Mouse (Mus musculus): ENCODE measurements around the gene Fam189a1. TPM values are rescaled to one million over a fixed set of nuclear protein-coding genes. Genes with fewer than 3 reads are reported as not detected.

The Fam189a1 gene
- polyA plus RNA-seq, 1 experiment from 2014 or later = 2.4 TPM

DNA sequence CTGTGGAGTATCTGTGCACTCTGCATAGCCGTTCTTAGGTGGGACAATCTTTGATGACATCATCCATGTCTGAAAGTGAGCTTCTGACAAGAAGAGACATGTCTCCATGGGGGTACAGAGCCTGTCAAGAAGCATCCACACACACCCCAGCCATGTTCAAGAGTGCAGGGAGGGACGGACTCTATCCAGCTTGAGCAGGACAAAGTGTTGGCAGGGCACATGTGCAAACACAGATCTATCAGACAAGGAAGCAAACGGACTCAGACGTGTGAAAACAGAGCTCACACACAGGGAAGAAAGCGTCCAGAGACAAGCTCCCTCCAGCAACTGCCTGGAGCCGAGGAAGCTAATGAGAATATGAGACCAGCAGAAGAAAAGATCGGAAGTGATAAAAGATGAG, 239.7 kb downstream of the Fam189a1 start:
- Histone ChIP-seq H3K4me3 (no peak overlapping the region), H3K9me3 (no peaks in the 10 kb centered on the region; the same call in 1 of the 2 replicates), H3K27ac (no peak overlapping the region), H3K4me1 (replicated peaks) (peaks cover 2% of the 10 kb centered on the region; the same call in 1 of the 2 replicates), H3K36me3 (no peaks in the 10 kb centered on the region), H3K27me3 (ENCODE audit: insufficient read depth, poor library complexity, severe bottlenecking) (no peaks in the 10 kb centered on the region)
- DNase-seq (ENCODE audit: low spot score) = no peak
- WGBS = 70% methylated on average over 7 of the region's 7 CpGs

DNA sequence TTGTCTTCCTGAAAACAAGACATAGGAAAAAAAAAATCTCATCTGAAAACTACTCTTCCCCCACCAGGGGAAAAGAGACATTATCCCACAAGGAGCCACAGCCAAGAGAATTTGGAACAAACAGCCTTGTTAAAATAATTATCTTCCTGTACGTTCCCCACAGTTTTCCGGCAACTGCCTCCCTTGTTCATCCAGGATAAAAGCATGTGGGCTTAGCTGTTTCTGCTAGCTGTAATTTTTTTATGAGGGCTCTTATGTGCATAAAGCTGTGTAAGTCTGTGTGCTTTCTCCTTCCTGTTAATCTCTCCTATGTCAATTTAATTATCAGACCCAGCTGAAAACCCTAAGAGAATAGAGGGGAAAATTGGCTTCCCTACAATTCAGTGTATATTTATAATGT, 241.2 kb downstream of the Fam189a1 start:
- H3K9me3 ChIP-seq = no peaks in the 10 kb centered on the region; the same call in 1 of the 2 replicates
- H3K27me3 ChIP-seq (ENCODE audit: insufficient read depth, poor library complexity, severe bottlenecking) = no peaks in the 10 kb centered on the region
- no peaks in the 10 kb centered on the region for H3K36me3 ChIP-seq
- no peak overlapping the region for H3K27ac ChIP-seq
- DNase-seq (ENCODE audit: low spot score) = no peak
- 89% methylated on average over 2 of the region's 2 CpGs for WGBS
- no peaks in the 10 kb centered on the region for H3K4me1 ChIP-seq (replicated peaks)
- no peak overlapping the region for H3K4me3 ChIP-seq

DNA sequence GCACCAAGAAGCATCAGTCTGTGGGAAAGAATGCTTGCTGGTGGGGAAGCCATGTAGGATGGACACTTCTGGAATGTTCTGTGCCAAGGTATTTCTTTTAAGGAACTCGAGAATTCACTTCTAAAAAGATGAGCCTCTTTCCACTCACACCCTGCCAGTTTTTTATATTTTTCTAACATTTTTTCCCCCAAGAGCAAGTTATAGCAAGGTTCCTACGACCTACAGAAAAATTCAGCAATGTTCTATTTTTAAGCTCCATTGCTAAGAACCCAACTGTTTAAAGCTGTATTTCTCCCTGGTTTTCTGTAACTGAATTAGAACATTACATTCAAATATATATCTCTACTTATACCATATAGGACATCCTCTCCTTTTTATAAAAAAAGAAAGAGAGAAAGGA, 244.4 kb downstream of the Fam189a1 start:
- H3K36me3 ChIP-seq = no peaks in the 10 kb centered on the region
- no peak overlapping the region for H3K27ac ChIP-seq
- no peak for DNase-seq (ENCODE audit: low spot score)
- no peak overlapping the region for H3K4me3 ChIP-seq
- H3K9me3 ChIP-seq = no peaks in the 10 kb centered on the region
- no peaks in the 10 kb centered on the region for H3K4me1 ChIP-seq (replicated peaks)
- H3K27me3 ChIP-seq (ENCODE audit: insufficient read depth, poor library complexity, severe bottlenecking) = no peaks in the 10 kb centered on the region
- WGBS = 84% methylated on average over 2 of the region's 2 CpGs

- DNase-seq (ENCODE audit: low spot score) = no peak
- Histone ChIP-seq H3K4me3 (no peak overlapping the region), H3K27me3 (ENCODE audit: insufficient read depth, poor library complexity, severe bottlenecking) (no peaks in the 10 kb centered on the region), H3K27ac (no peak overlapping the region), H3K36me3 (no peaks in the 10 kb centered on the region), H3K4me1 (replicated peaks) (no peaks in the 10 kb centered on the region), H3K9me3 (no peaks in the 10 kb centered on the region)
- WGBS = 86% methylated on average over 2 of the region's 2 CpGs
Observed at GRCm38 (mm10) chr7:64910208-64910607, 246.2 kb downstream of the Fam189a1 start.

GRCm38 (mm10) chr7:64906955-64907354, 249.4 kb downstream of the Fam189a1 start:
- no peaks in the 10 kb centered on the region for H3K36me3 ChIP-seq
- no peaks in the 10 kb centered on the region for H3K9me3 ChIP-seq
- H3K4me3 ChIP-seq = no peak overlapping the region
- H3K27ac ChIP-seq = no peak overlapping the region
- 82% methylated on average over 5 of the region's 5 CpGs for WGBS
- DNase-seq (ENCODE audit: low spot score) = no peak
- H3K27me3 ChIP-seq (ENCODE audit: insufficient read depth, poor library complexity, severe bottlenecking) = no peaks in the 10 kb centered on the region
- no peaks in the 10 kb centered on the region for H3K4me1 ChIP-seq (replicated peaks)

GRCm38 (mm10) chr7:64905506-64905905, 250.9 kb downstream of the Fam189a1 start:
- Histone ChIP-seq H3K4me1 (replicated peaks) (no peaks in the 10 kb centered on the region), H3K9me3 (no peaks in the 10 kb centered on the region), H3K27me3 (ENCODE audit: insufficient read depth, poor library complexity, severe bottlenecking) (no peaks in the 10 kb centered on the region), H3K36me3 (no peaks in the 10 kb centered on the region), H3K4me3 (no peak overlapping the region), H3K27ac (no peak overlapping the region)
- no peak for DNase-seq (ENCODE audit: low spot score)
- 86% methylated on average over 3 of the region's 3 CpGs for WGBS

GRCm38 (mm10) chr7:64900249-64900648, 256.1 kb downstream of the Fam189a1 start:
- no peaks in the 10 kb centered on the region for H3K9me3 ChIP-seq
- H3K27ac ChIP-seq = no peak overlapping the region
- peaks cover 11% of the 10 kb centered on the region for H3K4me1 ChIP-seq (replicated peaks)
- no peaks in the 10 kb centered on the region for H3K27me3 ChIP-seq (ENCODE audit: insufficient read depth, poor library complexity, severe bottlenecking)
- no peaks in the 10 kb centered on the region for H3K36me3 ChIP-seq
- no peak overlapping the region for H3K4me3 ChIP-seq
- 89% methylated on average over 2 of the region's 2 CpGs for WGBS
- DNase-seq (ENCODE audit: low spot score) = no peak

- H3K27ac ChIP-seq = no peak overlapping the region
- no peak for DNase-seq (ENCODE audit: low spot score)
- no peaks in the 10 kb centered on the region for H3K36me3 ChIP-seq
- no peak overlapping the region for H3K4me3 ChIP-seq
- no peaks in the 10 kb centered on the region for H3K9me3 ChIP-seq
- no peaks in the 10 kb centered on the region for H3K27me3 ChIP-seq (ENCODE audit: insufficient read depth, poor library complexity, severe bottlenecking)
- peaks cover 12% of the 10 kb centered on the region for H3K4me1 ChIP-seq (replicated peaks)
- WGBS = 87% methylated on average over 6 of the region's 6 CpGs
Observed at GRCm38 (mm10) chr7:64896587-64896986, 259.8 kb downstream of the Fam189a1 start.

DNA sequence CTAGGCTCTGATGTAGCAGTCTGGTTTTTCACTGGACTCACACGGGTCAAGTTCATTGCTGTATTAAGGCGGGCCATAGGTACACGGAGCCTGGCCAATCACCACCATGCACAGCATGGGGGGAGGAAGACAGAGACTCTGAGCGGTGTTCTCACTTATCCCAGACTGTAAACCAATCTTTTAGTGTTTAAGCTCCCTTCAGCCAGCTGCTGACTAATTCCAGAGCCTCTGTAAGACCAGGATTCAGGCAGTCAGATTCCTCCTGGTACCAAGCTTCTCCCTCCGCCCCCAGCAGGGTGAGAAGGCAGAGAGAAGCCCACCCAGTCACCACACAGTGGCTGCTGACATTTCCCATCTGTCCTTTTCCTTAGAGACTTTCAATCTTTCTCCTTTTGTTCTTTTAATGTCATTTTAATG, 260.7 kb downstream of the Fam189a1 start:
- no peaks in the 10 kb centered on the region for H3K36me3 ChIP-seq
- H3K4me1 ChIP-seq (replicated peaks) = peaks cover 12% of the 10 kb centered on the region
- DNase-seq (ENCODE audit: low spot score) = no peak
- 60% methylated on average over 5 of the region's 5 CpGs for WGBS
- no peaks in the 10 kb centered on the region for H3K9me3 ChIP-seq
- no peaks in the 10 kb centered on the region for H3K27me3 ChIP-seq (ENCODE audit: insufficient read depth, poor library complexity, severe bottlenecking)
- H3K27ac ChIP-seq = no peak overlapping the region
- no peak overlapping the region for H3K4me3 ChIP-seq

- DNase-seq (ENCODE audit: low spot score) = peak; percentile 9
- WGBS = 76% methylated on average over 3 of the region's 3 CpGs
- Histone ChIP-seq H3K27ac (no peak overlapping the region), H3K27me3 (ENCODE audit: insufficient read depth, poor library complexity, severe bottlenecking) (no peaks in the 10 kb centered on the region), H3K4me3 (no peak overlapping the region), H3K4me1 (replicated peaks) (peaks cover 8% of the 10 kb centered on the region), H3K36me3 (no peaks in the 10 kb centered on the region), H3K9me3 (no peaks in the 10 kb centered on the region)
Observed at GRCm38 (mm10) chr7:64891139-64891538, 265.2 kb downstream of the Fam189a1 start.

- WGBS = 90% methylated on average over 9 of the region's 9 CpGs
- Histone ChIP-seq H3K27me3 (ENCODE audit: insufficient read depth, poor library complexity, severe bottlenecking) (no peaks in the 10 kb centered on the region), H3K27ac (no peak overlapping the region), H3K4me1 (replicated peaks) (no peaks in the 10 kb centered on the region), H3K9me3 (no peaks in the 10 kb centered on the region), H3K36me3 (no peaks in the 10 kb centered on the region), H3K4me3 (no peak overlapping the region)
- no peak for DNase-seq (ENCODE audit: low spot score)
Observed at GRCm38 (mm10) chr7:64889919-64890318, 266.5 kb downstream of the Fam189a1 start.

- 76% methylated on average over 11 of the region's 11 CpGs for WGBS
- Histone ChIP-seq H3K4me3 (no peak overlapping the region), H3K27me3 (ENCODE audit: insufficient read depth, poor library complexity, severe bottlenecking) (no peaks in the 10 kb centered on the region), H3K36me3 (no peaks in the 10 kb centered on the region), H3K4me1 (replicated peaks) (no peaks in the 10 kb centered on the region), H3K27ac (no peak overlapping the region), H3K9me3 (no peaks in the 10 kb centered on the region)
- no peak for DNase-seq (ENCODE audit: low spot score)
Observed at GRCm38 (mm10) chr7:64884187-64884862, 272.0 kb downstream of the Fam189a1 start.

GRCm38 (mm10) chr7:64882243-64882642, 274.1 kb downstream of the Fam189a1 start:
- no peaks in the 10 kb centered on the region for H3K36me3 ChIP-seq
- no peaks in the 10 kb centered on the region for H3K27me3 ChIP-seq (ENCODE audit: insufficient read depth, poor library complexity, severe bottlenecking)
- no peak overlapping the region for H3K27ac ChIP-seq
- H3K4me1 ChIP-seq (replicated peaks) = no peaks in the 10 kb centered on the region
- no peaks in the 10 kb centered on the region for H3K9me3 ChIP-seq
- no peak overlapping the region for H3K4me3 ChIP-seq
- 83% methylated on average over 6 of the region's 6 CpGs for WGBS
- DNase-seq (ENCODE audit: low spot score) = no peak

DNA sequence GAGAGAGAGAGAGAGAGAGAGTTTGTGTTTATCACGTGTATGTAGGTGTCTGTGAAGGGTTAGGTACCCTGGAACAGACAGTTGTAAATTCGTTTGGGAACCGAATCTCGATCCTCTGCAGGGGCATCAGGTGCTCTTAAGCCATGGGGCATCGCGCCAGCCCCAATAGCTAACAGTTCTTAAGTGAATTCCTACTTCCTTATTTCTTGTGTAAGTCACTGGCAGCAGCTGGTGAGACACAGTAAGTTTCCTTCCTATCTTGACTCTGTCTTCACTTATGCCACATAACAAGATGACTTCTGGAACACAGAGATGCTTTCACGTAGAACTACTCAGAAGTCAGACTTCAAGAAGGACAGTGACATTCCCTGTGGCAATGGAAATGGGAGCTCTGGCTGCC, 275.0 kb downstream of the Fam189a1 start:
- WGBS = 83% methylated on average over 7 of the region's 7 CpGs
- no peaks in the 10 kb centered on the region for H3K36me3 ChIP-seq

More for the DNA sequence above, 275.0 kb downstream of the Fam189a1 start:
- Histone ChIP-seq H3K9me3 (no peaks in the 10 kb centered on the region), H3K4me1 (replicated peaks) (no peaks in the 10 kb centered on the region), H3K27ac (no peak overlapping the region), H3K4me3 (no peak overlapping the region), H3K27me3 (ENCODE audit: insufficient read depth, poor library complexity, severe bottlenecking) (no peaks in the 10 kb centered on the region)
- DNase-seq (ENCODE audit: low spot score) = no peak

Data from hindbrain, embryonic 10.5 days (tissue).